Mouse (Mus musculus) MEL (cell line): Measurements from ENCODE around the gene Spi1. TPM values are rescaled to one million over a fixed set of nuclear protein-coding genes. Genes with fewer than 3 reads are reported as not detected.
"Not testable (repeated sequence)": the region's sequence is repeated elsewhere in the genome, so short reads cannot be mapped to it uniquely, and the experiment has no call there.

Experiments used
- DNase-seq: peaks from one replicate; pipeline ENCODE4 v3.0.0; 2011; ENCODE audit warnings: low read depth, low spot score
- H3K27ac ChIP-seq: 2 replicates; pipeline ENCODE4 v1.5.1; 2012; ENCODE audit warnings: low read depth, mild to moderate bottlenecking, control low read depth, low read length, moderate library complexity; ENCODE audit not compliant: control insufficient read depth
- H3K27me3 ChIP-seq, 2 experiments: fragments of 150-350 bp in 1 of 2; sonication (generic) in 1 of 2; 2 replicates each; pipeline ENCODE4 v1.6.1; 2012; ENCODE audit warnings: low read length in 2 of 2, mild to moderate bottlenecking in 2 of 2, improper control_type of control experiment in 1 of 2, moderate library complexity in 1 of 2; ENCODE audit not compliant: insufficient read depth in 2 of 2, control insufficient read depth in 1 of 2
- H3K36me3 ChIP-seq, 2 experiments: 2 replicates each; pipeline ENCODE4 v1.6.1; 2012 to 2014; ENCODE audit warnings: low read length in 2 of 2, improper control_type of control experiment in 1 of 2, inconsistent platforms in 1 of 2, mild to moderate bottlenecking in 1 of 2; ENCODE audit not compliant: insufficient read depth in 2 of 2, control insufficient read depth in 1 of 2
- H3K4me1 ChIP-seq, 2 experiments: fragments of 150-350 bp in 1 of 2; sonication (generic) in 1 of 2; 2 replicates each; pipeline ENCODE4 v1.6.1; 2012; ENCODE audit warnings: low read length in 2 of 2, improper control_type of control experiment in 1 of 2, mild to moderate bottlenecking in 1 of 2; ENCODE audit not compliant: insufficient read depth in 2 of 2, control insufficient read depth in 1 of 2
- H3K4me3 ChIP-seq, 2 experiments: fragments of 150-350 bp in 1 of 2; sonication (generic) in 1 of 2; 2 replicates each; pipeline ENCODE4 v1.5.1; 2012; ENCODE audit warnings: low read depth in 2 of 2, low read length in 2 of 2, mild to moderate bottlenecking in 2 of 2, moderate library complexity in 2 of 2, control low read depth in 1 of 2, improper control_type of control experiment in 1 of 2; ENCODE audit not compliant: control insufficient read depth in 1 of 2, insufficient read depth in 1 of 2
- H3K79me2 ChIP-seq: 2 replicates; pipeline ENCODE4 v1.6.1; 2012; ENCODE audit warnings: mild to moderate bottlenecking, low read length, moderate library complexity; ENCODE audit not compliant: control insufficient read depth, poor library complexity, insufficient read depth
- H3K9ac ChIP-seq: 2 replicates; pipeline ENCODE4 v1.6.1; 2012; ENCODE audit warnings: low read depth, mild to moderate bottlenecking, control low read depth, low read length, moderate library complexity; ENCODE audit not compliant: control insufficient read depth, poor library complexity, severe bottlenecking
- H3K9me3 ChIP-seq: fragments of 150-350 bp; sonication (generic); replicated peaks from 2 replicates; pipeline ENCODE4 v1.6.1; 2012; ENCODE audit warnings: mild to moderate bottlenecking, low read length, improper control_type of control experiment, moderate library complexity; ENCODE audit not compliant: insufficient read depth
- CHD1 ChIP-seq: IDR thresholded peaks from 2 replicates; pipeline ENCODE4 v1.6.1; 2012; ENCODE audit warnings: low read depth, mild to moderate bottlenecking, inconsistent platforms, low read length, improper control_type of control experiment
- CTCF ChIP-seq, 3 experiments: IDR thresholded peaks in 2 of 3; conservative IDR thresholded peaks in 1 of 3; 2 replicates each; pipeline ENCODE4 v1.5.1; 2011 to 2012; ENCODE audit warnings: low read length in 3 of 3, low read depth in 2 of 3, mild to moderate bottlenecking in 2 of 3, improper control_type of control experiment in 1 of 3, inconsistent platforms in 1 of 3, mixed read lengths in 1 of 3, moderate library complexity in 1 of 3; ENCODE audit not compliant: control insufficient read depth in 1 of 3, insufficient read depth in 1 of 3, poor library complexity in 1 of 3, severe bottlenecking in 1 of 3
- E2F4 ChIP-seq: IDR thresholded peaks from 2 replicates; pipeline ENCODE4 v1.6.1; 2011; ENCODE audit warnings: low read depth, low read length, improper control_type of control experiment, borderline replicate concordance
- EP300 ChIP-seq, 2 experiments: IDR thresholded peaks; 2 replicates each; pipeline ENCODE4 v1.6.1; 2011; ENCODE audit warnings: improper control_type of control experiment in 2 of 2, low read length in 2 of 2, low read depth in 1 of 2, mild to moderate bottlenecking in 1 of 2
- MYB ChIP-seq: IDR thresholded peaks from 2 replicates; pipeline ENCODE4 v1.6.1; 2011; ENCODE audit warnings: mild to moderate bottlenecking, low read depth, low read length, improper control_type of control experiment
- POLR2AphosphoS5 ChIP-seq: IDR thresholded peaks from 2 replicates; pipeline ENCODE4 v1.6.1; 2012; ENCODE audit warnings: low read depth, borderline replicate concordance, mild to moderate bottlenecking, inconsistent platforms, low read length, moderate library complexity, mixed read lengths
- RAD21 ChIP-seq: IDR thresholded peaks from 2 replicates; pipeline ENCODE4 v1.6.1; 2011; ENCODE audit warnings: mild to moderate bottlenecking, low read depth, low read length, improper control_type of control experiment
- SIN3A ChIP-seq: IDR thresholded peaks from 2 replicates; pipeline ENCODE4 v1.6.1; 2012; ENCODE audit warnings: low read length, improper control_type of control experiment, inconsistent platforms
- SMC3 ChIP-seq: IDR thresholded peaks from 2 replicates; pipeline ENCODE4 v1.6.1; 2011; ENCODE audit warnings: low read depth, low read length, improper control_type of control experiment
- USF1 ChIP-seq: IDR thresholded peaks from 2 replicates; pipeline ENCODE4 v1.6.1; 2014; ENCODE audit warnings: low read depth, mild to moderate bottlenecking, inconsistent platforms, low read length, improper control_type of control experiment, moderate library complexity
- polyA plus RNA-seq, 2 experiments: library from polyadenylated mRNA; stranded (reverse) in 1 of 2; unstranded in 1 of 2; fragments of >175 nt in 1 of 2; fragments of >200 nt in 1 of 2; gene quantifications; 2 replicates each; pipeline versions ENCODE4 v1.2.1 to v1.2.4; 2012; ENCODE audit warnings: low replicate concordance in 2 of 2, low read depth in 1 of 2; ENCODE audit not compliant: insufficient read length in 2 of 2, insufficient read depth in 1 of 2, missing spikeins in 1 of 2
- total RNA-seq: library from RNA; depleted of rRNA; stranded (reverse); fragments of 300-350 nt; gene quantifications from 2 replicates; pipeline ENCODE4 v1.2.3, GENCODE M21; 2012

Spi1 gene
- total and polyA plus RNA-seq, 3 experiments = 95.9 to 142 (median 129) TPM

DNA sequence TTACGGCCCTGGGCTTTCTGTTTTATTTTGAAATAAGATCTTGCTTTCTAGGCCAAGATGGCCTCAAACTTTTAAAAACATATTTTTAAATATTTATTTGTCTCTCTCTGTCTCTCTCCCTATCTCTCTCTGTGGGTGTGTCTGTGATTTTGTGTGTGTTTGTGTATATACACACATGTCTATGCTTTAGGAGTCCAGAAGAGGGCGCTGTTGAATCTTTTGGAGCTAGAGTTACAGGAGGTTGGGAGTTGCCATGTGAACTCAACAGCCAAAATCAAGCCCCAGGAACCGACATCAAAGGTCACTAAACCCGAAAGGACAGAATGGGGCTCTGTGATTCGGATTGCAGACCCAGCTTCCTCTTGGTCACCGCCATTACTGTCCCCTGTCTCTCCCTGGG, 28.2 kb downstream of the Spi1 start:
- Histone ChIP-seq H3K36me3 (peaks cover 2 to 6% of the 10 kb centered on the region in 2 experiments), H3K9me3 (no peaks in the 10 kb centered on the region), H3K79me2 (peaks cover 5% of the 10 kb centered on the region; the same call in 1 of the 2 replicates), H3K9ac (no peak overlapping the region), H3K4me1 (peaks cover 0 to 1% of the 10 kb centered on the region in 2 experiments; a peak in 2 of 4 replicates), H3K4me3 (no peak overlapping the region), H3K27ac (no peak overlapping the region), H3K27me3 (no peaks in the 10 kb centered on the region)
- peak; percentile 55 for DNase-seq
- TF ChIP-seq CTCF (IDR thresholded peaks at IDR 0.05 in 2 of 3, conservative IDR thresholded peaks at IDR 0.05 in 1 of 3; ENCODE audit: control insufficient read depth in 1 of 3, insufficient read depth in 1 of 3, low read depth in 2 of 3, low read length in 3 of 3, poor library complexity in 1 of 3, severe bottlenecking in 1 of 3) (peak; percentile 20 to 49 (median 27); a peak in 4 of 6 replicates), SIN3A (no peak), RAD21 (peak; percentile 11), SMC3 (peak; percentile 11; the same call in 1 of the 2 replicates)

DNA sequence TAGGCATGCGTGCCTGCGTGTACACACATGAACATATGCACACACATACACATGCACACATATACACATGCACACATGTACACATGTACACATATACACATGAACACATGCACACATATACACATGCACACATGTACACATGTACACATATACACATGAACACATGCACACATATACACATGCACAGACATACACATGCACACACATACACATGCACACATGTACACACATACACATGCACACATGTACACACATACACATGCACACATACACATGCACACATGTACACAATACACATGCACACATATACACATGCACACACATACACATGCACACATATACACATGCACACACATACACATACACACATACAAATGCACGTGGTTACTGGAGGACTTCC, 29.6 kb downstream of the Spi1 start:
- not testable (repeated sequence) for H3K27me3 ChIP-seq, H3K27ac ChIP-seq, H3K79me2 ChIP-seq, H3K4me1 ChIP-seq, DNase-seq, H3K9me3 ChIP-seq, H3K36me3 ChIP-seq, H3K9ac ChIP-seq, H3K4me3 ChIP-seq
- peak; percentile 94 for TF ChIP-seq POLR2AphosphoS5

DNA sequence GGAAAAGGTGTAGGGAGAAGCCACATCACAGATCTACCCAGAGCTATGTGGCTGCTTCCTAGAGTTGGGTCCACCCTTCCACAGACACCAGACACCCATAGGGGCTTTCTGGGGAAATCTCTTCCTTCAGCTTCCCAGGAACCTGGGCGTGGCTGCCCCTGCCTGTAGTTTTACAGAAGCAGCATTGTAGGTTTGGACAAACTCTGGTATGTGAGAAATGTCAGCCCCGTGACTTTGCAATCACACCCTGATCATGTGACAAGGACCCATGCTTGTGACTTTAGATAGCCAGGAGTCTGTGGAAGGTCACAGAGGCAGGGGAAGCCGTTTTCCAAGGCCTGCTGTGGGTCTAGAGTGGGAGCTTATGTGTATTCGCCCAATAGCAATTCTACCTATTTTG, 30.3 kb downstream of the Spi1 start:
- TF ChIP-seq EP300 (IDR thresholded peaks at IDR 0.05; ENCODE audit: low read depth in 1 of 2, low read length in 2 of 2) = no peak
- TF ChIP-seq USF1 = peak; percentile 63
- no peak for TF ChIP-seq CHD1
- no peak for TF ChIP-seq E2F4
- TF ChIP-seq MYB = no peak
- Histone ChIP-seq H3K79me2 (peaks cover 2% of the 10 kb centered on the region; the same call in 1 of the 2 replicates), H3K4me1 (peaks cover 0 to 5% of the 10 kb centered on the region in 2 experiments; a peak in 2 of 4 replicates), H3K27me3 (no peaks in the 10 kb centered on the region), H3K27ac (no peak overlapping the region), H3K9ac (no peak overlapping the region), H3K4me3 (no peak overlapping the region), H3K36me3 (peaks cover 0 to 6% of the 10 kb centered on the region in 2 experiments; a peak in 2 of 4 replicates), H3K9me3 (no peaks in the 10 kb centered on the region)
- no peak for DNase-seq
